Mouse (Mus musculus): ENCODE results near the gene Olfr583. TPM values are rescaled to one million over a fixed set of nuclear protein-coding genes. Genes with fewer than 3 reads are reported as not detected.

Olfr583 gene
- not detected in 2 replicates for polyA plus RNA-seq (2015; fragmentation: Nextera tagmentation; extraction: Ambion mirVana)

DNA sequence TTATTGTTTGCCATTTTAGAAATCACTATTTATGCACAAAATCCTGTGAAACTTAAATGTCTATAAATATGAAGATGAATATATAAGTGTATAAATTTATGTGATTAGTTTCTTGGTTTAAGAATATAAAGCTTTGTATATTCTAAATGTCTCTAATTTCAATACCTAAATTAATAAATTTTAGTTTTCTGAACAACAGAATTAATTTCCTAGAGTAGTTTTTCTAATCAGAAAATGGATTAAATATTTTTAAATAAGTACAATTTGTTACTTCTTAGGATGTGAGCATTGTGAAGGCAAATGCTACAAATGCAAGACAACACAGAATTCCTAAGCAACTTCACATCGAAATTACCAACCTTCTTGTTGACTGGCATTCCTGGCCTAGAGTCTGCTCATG lies at the start of gene Olfr583:
Gene Olfr583, plus strand, starts transcription at position 301 of the 400 bp plus-strand sequence.
- TF ChIP-seq CTCF (IDR thresholded peaks at IDR 0.05) (no peak), EP300 (IDR thresholded peaks at IDR 0.05) (no peak)
- DNase-seq (ENCODE audit: low spot score) (no peak), ATAC-seq (no peak)
- WGBS, result 84% methylated on average over 1 of the region's 1 CpGs
- Histone ChIP-seq H3K4me1 (ENCODE audit: insufficient read depth, low read depth, low read length) (no peaks in the 10 kb centered on the region), H3K9me3 (ENCODE audit: low read length) (no peaks in the 10 kb centered on the region), H3K27ac (ENCODE audit: low read length) (no peak within 1 kb of the TSS), H3K9ac (replicated peaks; ENCODE audit: low read depth) (no peak within 1 kb of the TSS), H3K4me3 (ENCODE audit: low read depth, low read length) (no peak within 1 kb of the TSS), H3K36me3 (ENCODE audit: insufficient read depth, low read length) (no peaks in the 10 kb centered on the region), H3K4me2 (replicated peaks; ENCODE audit: low read depth, low read length) (no peak within 1 kb of the TSS), H3K27me3 (replicated peaks; ENCODE audit: insufficient read depth, low read length) (no peaks in the 10 kb centered on the region)

GRCm38 (mm10) chr7:103037724-103038123 lies 13.4 kb upstream of the Olfr583 start, which contains the start of gene Olfr582:
Olfr582 (plus strand) TSS chr7:103038024.
- H3K4me3 ChIP-seq (ENCODE audit: low read depth, low read length), result no peak within 1 kb of the TSS
- TF ChIP-seq CTCF (IDR thresholded peaks at IDR 0.05) (no peak), EP300 (IDR thresholded peaks at IDR 0.05) (no peak)
- no peak within 1 kb of the TSS for H3K27ac ChIP-seq (ENCODE audit: low read length)
- H3K4me1 ChIP-seq (ENCODE audit: insufficient read depth, low read depth, low read length), result no peaks in the 10 kb centered on the region
- H3K9ac ChIP-seq (replicated peaks; ENCODE audit: low read depth), result no peak within 1 kb of the TSS
- H3K36me3 ChIP-seq (ENCODE audit: insufficient read depth, low read length), result no peaks in the 10 kb centered on the region
- no peaks in the 10 kb centered on the region for H3K9me3 ChIP-seq (ENCODE audit: low read length)
- no peak for ATAC-seq
- H3K27me3 ChIP-seq (replicated peaks; ENCODE audit: insufficient read depth, low read length), result no peaks in the 10 kb centered on the region
- peak; percentile 2 for DNase-seq (ENCODE audit: low spot score)
- no peak within 1 kb of the TSS for H3K4me2 ChIP-seq (replicated peaks; ENCODE audit: low read depth, low read length)

GRCm38 (mm10) chr7:103081585-103081984 lies 30.5 kb downstream of the Olfr583 start, which contains the start of gene Olfr584:
Olfr584 (plus strand) TSS chr7:103081885.
- Histone ChIP-seq H3K4me3 (ENCODE audit: low read depth, low read length) (no peak within 1 kb of the TSS), H3K36me3 (ENCODE audit: insufficient read depth, low read length) (no peaks in the 10 kb centered on the region), H3K9me3 (ENCODE audit: low read length) (no peaks in the 10 kb centered on the region), H3K27ac (ENCODE audit: low read length) (no peak within 1 kb of the TSS), H3K4me2 (replicated peaks; ENCODE audit: low read depth, low read length) (no peak within 1 kb of the TSS), H3K27me3 (replicated peaks; ENCODE audit: insufficient read depth, low read length) (no peaks in the 10 kb centered on the region), H3K9ac (replicated peaks; ENCODE audit: low read depth) (no peak within 1 kb of the TSS), H3K4me1 (ENCODE audit: insufficient read depth, low read depth, low read length) (no peaks in the 10 kb centered on the region)
- no peak for ATAC-seq
- TF ChIP-seq EP300 (IDR thresholded peaks at IDR 0.05) (no peak), CTCF (IDR thresholded peaks at IDR 0.05) (no peak)
- WGBS, result 78% methylated on average over 1 of the region's 1 CpGs
- DNase-seq (ENCODE audit: low spot score), result no peak

DNA sequence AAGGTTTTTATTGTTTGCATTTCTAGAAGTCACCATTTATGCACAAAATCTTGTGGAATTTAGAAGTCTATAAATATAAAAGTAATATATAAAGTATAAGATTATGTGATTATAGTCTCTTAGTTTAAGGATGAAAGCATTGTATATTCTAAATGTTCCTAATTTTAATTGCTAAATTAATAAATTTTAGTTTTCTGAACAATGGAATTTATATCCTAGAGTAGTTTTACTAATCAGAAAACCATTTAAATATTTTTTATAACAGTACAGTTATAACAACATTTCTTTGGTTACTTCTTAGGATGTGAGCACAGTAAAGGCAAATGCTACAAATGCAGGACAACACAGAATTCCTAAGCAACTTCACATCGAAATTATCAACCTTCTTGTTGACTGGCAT lies 46.3 kb downstream of the Olfr583 start, which contains the start of gene Olfr585:
Gene Olfr585, plus strand, starts transcription at position 301 of the 400 bp plus-strand sequence.
- H3K27ac ChIP-seq (ENCODE audit: low read length), result no peak within 1 kb of the TSS
- WGBS, result 68% methylated on average over 1 of the region's 1 CpGs
- ATAC-seq (no peak), DNase-seq (ENCODE audit: low spot score) (no peak)
- no peak within 1 kb of the TSS for H3K4me2 ChIP-seq (replicated peaks; ENCODE audit: low read depth, low read length)
- no peaks in the 10 kb centered on the region for H3K27me3 ChIP-seq (replicated peaks; ENCODE audit: insufficient read depth, low read length)
- no peaks in the 10 kb centered on the region for H3K36me3 ChIP-seq (ENCODE audit: insufficient read depth, low read length)
- no peaks in the 10 kb centered on the region for H3K9me3 ChIP-seq (ENCODE audit: low read length)
- no peak within 1 kb of the TSS for H3K4me3 ChIP-seq (ENCODE audit: low read depth, low read length)
- no peaks in the 10 kb centered on the region for H3K4me1 ChIP-seq (ENCODE audit: insufficient read depth, low read depth, low read length)
- no peak for TF ChIP-seq EP300 (IDR thresholded peaks at IDR 0.05)
- no peak within 1 kb of the TSS for H3K9ac ChIP-seq (replicated peaks; ENCODE audit: low read depth)

Other genes with a start within 250 kb of the Olfr583 start
- gene Olfr564, start 247.8 kb upstream of the Olfr583 start, polyA plus RNA-seq (2015; fragmentation: Nextera tagmentation; extraction: Ambion mirVana), result not detected in 2 replicates
- not detected in 2 replicates for gene Olfr566, start 192.5 kb upstream of the Olfr583 start, polyA plus RNA-seq (2015; fragmentation: Nextera tagmentation; extraction: Ambion mirVana)
- gene Olfr568, start 174.2 kb upstream of the Olfr583 start, polyA plus RNA-seq (2015; fragmentation: Nextera tagmentation; extraction: Ambion mirVana), result not detected in 2 replicates
- gene Olfr569, start 160.4 kb upstream of the Olfr583 start, polyA plus RNA-seq (2015; fragmentation: Nextera tagmentation; extraction: Ambion mirVana), result not detected in 2 replicates
- gene Olfr570, start 156.7 kb upstream of the Olfr583 start, polyA plus RNA-seq (2015; fragmentation: Nextera tagmentation; extraction: Ambion mirVana), result not detected in 2 replicates
- not detected in 2 replicates for gene Olfr571, start 133.8 kb upstream of the Olfr583 start, polyA plus RNA-seq (2015; fragmentation: Nextera tagmentation; extraction: Ambion mirVana)
- gene Olfr572, start 126.9 kb upstream of the Olfr583 start, polyA plus RNA-seq (2015; fragmentation: Nextera tagmentation; extraction: Ambion mirVana), result not detected in 2 replicates
- not detected in 2 replicates for gene Olfr573-ps1, start 108.7 kb upstream of the Olfr583 start, polyA plus RNA-seq (2015; fragmentation: Nextera tagmentation; extraction: Ambion mirVana)
- gene Olfr574, start 102.8 kb upstream of the Olfr583 start, polyA plus RNA-seq (2015; fragmentation: Nextera tagmentation; extraction: Ambion mirVana), result not detected in 2 replicates
- not detected in 2 replicates for gene Olfr575, start 92.5 kb upstream of the Olfr583 start, polyA plus RNA-seq (2015; fragmentation: Nextera tagmentation; extraction: Ambion mirVana)
- not detected in 2 replicates for gene Olfr576, start 88.6 kb upstream of the Olfr583 start, polyA plus RNA-seq (2015; fragmentation: Nextera tagmentation; extraction: Ambion mirVana)
- gene Olfr577, start 75.4 kb upstream of the Olfr583 start, polyA plus RNA-seq (2015; fragmentation: Nextera tagmentation; extraction: Ambion mirVana), result not detected in 2 replicates
- gene Olfr578, start 62.0 kb upstream of the Olfr583 start, polyA plus RNA-seq (2015; fragmentation: Nextera tagmentation; extraction: Ambion mirVana), result not detected in 2 replicates
- not detected in 2 replicates for gene Olfr582, start 13.3 kb upstream of the Olfr583 start, polyA plus RNA-seq (2015; fragmentation: Nextera tagmentation; extraction: Ambion mirVana)
- gene Olfr584, start 30.6 kb downstream of the Olfr583 start, polyA plus RNA-seq (2015; fragmentation: Nextera tagmentation; extraction: Ambion mirVana), result not detected in 2 replicates
- gene Olfr585, start 46.4 kb downstream of the Olfr583 start, polyA plus RNA-seq (2015; fragmentation: Nextera tagmentation; extraction: Ambion mirVana), result not detected in 2 replicates
- gene Olfr586, start 74.3 kb downstream of the Olfr583 start, polyA plus RNA-seq (2015; fragmentation: Nextera tagmentation; extraction: Ambion mirVana), result not detected in 2 replicates
- gene Olfr588-ps1, start 89.6 kb downstream of the Olfr583 start, polyA plus RNA-seq (2015; fragmentation: Nextera tagmentation; extraction: Ambion mirVana), result not detected in 2 replicates
- not detected in 2 replicates for gene Olfr589, start 105.1 kb downstream of the Olfr583 start, polyA plus RNA-seq (2015; fragmentation: Nextera tagmentation; extraction: Ambion mirVana)
- gene Olfr591, start 127.0 kb downstream of the Olfr583 start, polyA plus RNA-seq (2015; fragmentation: Nextera tagmentation; extraction: Ambion mirVana), result not detected in 2 replicates
- gene Olfr592, start 133.5 kb downstream of the Olfr583 start, polyA plus RNA-seq (2015; fragmentation: Nextera tagmentation; extraction: Ambion mirVana), result not detected in 2 replicates
- gene Olfr593, start 160.6 kb downstream of the Olfr583 start, polyA plus RNA-seq (2015; fragmentation: Nextera tagmentation; extraction: Ambion mirVana), result not detected in 2 replicates
- not detected in 2 replicates for gene Olfr594, start 165.7 kb downstream of the Olfr583 start, polyA plus RNA-seq (2015; fragmentation: Nextera tagmentation; extraction: Ambion mirVana)
- not detected in 2 replicates for gene Usp17ld, start 201.2 kb downstream of the Olfr583 start, polyA plus RNA-seq (2015; fragmentation: Nextera tagmentation; extraction: Ambion mirVana)